Mouse (Mus musculus): ENCODE measurements at regions not wholly inside any gene's neighbourhood (a gene's known extent, or its start where the extent isn't known, plus 50 kb on each side); places are given as distances from the start of the nearest gene placed in this dataset.

GRCm38 (mm10) chr17:80827896-80828295, 99.6 kb upstream of the Map4k3 start:
- intact Hi-C loops (cut with DNase I) = no loop called here

- intact Hi-C loops (cut with DNase I) = no loop called here
These were observed 99.1 kb upstream of the Map4k3 start for GRCm38 (mm10) chr17:80827361-80827760.

DNA sequence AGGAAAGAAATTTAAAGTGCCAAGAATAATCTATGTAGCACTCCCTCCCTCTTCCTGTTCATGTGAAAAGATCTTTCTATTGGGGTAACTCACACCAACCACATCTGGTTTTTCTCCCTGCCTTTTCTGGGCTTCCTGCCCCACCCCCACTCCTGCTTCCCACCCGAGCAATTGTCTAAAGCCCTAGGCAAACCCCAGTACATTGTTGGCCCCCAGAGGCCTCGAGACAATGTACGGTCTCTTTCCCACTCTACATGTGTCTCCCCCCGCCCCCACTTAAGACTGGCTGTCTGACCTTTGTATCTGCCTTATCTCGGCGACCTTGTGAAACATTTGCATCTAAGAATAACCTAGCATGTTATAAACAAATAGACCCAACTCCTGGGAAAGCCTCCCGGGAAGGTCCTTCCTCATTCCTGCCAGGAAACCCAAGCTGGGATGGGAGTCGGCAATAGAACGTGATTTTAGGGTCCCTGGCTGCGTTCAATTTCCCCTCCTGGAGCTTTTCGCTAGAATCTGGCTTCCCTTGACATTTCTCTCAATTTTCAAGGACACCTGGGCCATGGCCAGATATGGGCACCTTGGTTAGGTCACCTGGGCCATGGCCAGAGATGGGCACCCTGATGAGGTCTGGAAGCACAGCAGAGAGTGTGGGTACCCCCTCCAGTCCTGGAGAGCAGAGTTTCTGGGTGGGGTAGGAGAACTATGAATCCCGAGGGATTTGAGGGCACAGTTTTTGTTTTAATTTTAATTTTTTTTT, 97.9 kb upstream of the Map4k3 start:
- intact Hi-C loops (cut with DNase I) = no loop called here

- intact Hi-C loops (cut with DNase I) = no loop called here
These were observed 97.2 kb upstream of the Map4k3 start for GRCm38 (mm10) chr17:80825518-80825901.

GRCm38 (mm10) chr17:80824826-80825517, 96.7 kb upstream of the Map4k3 start:
- intact Hi-C loops (cut with DNase I) = no loop called here

DNA sequence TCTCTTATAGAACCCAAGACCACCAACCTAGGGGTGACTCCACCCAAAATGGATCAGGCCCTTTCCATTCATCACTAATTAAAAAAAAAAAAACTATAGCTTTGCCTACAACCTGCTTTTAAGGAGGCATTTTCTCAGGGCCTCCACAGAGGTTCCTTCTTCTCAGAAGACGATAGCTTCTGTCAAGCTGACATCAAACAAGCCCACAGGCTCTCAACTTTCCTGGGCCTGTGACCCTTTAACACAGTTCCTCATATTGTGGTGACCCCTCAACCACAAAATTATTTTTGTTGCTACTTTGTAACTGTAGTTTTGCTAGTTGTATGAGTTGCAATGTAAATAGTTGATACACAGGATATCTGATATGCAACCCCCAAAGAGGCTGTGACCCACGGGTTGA, 96.0 kb upstream of the Map4k3 start:
- intact Hi-C loops (cut with DNase I) = no loop called here

DNA sequence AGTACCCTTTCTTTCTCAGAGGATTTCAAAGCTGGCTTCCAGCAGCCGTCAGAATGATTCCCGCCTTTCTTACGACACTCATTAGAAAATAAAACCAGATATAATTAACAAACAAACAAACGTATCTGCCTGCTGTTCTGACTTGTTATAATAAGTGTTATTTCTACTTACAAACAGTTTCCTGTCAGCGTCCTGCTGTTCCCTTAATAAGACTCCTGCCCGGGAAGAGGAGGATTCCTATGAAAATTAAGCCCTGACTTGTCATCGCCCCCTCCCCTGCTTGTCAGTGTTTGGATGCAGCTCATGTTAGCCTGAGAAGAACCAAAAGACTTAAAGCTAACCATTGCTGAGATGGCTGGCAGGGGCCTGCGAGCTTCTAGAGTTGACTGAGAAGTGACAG, 92.6 kb upstream of the Map4k3 start:
- intact Hi-C loops (cut with DNase I) = no loop called here

DNA sequence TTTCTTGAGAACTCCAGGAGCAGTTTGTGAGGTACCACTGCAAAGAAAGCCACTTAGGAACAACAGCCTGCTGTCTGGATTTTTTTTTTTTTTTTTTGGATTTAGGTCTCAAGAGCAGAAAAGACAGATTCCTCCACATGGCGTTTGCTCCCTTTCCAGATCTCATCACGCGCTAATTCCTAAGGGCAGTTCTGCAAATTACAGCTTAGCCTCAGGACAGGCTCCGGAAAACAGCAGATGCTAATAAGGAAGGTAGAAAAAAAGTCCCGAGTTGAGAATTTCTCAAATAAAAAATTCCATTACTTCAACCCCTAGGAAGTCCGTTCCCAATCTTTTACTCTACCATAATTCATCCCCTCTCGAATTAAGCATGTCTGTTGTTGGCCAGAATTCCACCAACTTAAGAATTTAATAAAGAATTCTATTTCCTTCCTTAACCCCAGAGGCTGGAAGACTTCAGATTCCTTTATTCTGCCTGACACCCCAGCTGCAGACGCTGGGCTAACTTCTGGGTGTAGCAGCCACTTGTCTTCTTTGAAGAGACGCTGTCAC, 90.3 kb upstream of the Map4k3 start:
- intact Hi-C loops (cut with DNase I) = no loop called here

- intact Hi-C loops (cut with DNase I) = no loop called here
These were observed 87.5 kb upstream of the Map4k3 start for GRCm38 (mm10) chr17:80815747-80816146.

GRCm38 (mm10) chr17:80813194-80813593, 84.9 kb upstream of the Map4k3 start:
- intact Hi-C loops (cut with DNase I) = loop anchor here (5.0 kb wide), 2 partner anchors 76 to 191 kb away; no protein-coding TSS in a partner anchor

DNA sequence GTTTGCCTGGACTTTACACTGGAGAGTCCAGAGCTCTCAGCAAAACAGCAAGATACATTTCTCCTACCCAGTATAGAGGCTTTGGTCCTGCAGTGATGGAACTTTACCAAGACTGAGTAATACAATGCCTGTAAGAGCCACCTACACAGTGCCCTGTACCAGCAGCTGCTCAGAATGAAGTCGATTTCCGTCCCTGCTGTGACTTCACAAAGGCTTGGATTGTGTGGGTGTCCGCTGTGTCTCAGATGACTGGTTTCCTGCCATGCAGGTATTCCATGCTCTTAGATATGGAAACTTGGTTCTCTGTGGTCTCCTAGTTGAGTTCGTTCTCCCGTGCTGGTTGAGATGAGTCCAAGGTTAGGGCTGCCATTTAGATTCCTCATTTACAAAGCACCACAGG, 81.0 kb upstream of the Map4k3 start:
- intact Hi-C loops (cut with DNase I) = no loop called here

DNA sequence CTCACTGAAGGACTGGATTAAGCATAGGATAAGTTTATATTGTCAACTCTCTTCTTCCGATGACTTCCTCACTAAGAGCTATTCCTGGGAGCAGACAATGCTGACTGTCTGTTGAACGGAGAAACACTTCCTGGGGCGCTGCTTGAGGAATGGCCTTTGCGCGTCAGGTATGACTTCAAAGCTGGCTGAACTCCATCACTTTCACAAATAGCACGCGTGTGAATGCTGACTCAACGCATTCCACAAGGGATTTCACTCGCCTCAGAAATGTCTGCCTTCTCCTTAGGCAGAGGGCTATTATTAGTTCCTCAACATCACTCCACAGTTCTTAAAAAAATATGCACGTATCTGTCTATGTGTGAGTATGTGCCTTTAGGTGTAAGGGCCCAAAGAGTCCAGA, 79.8 kb upstream of the Map4k3 start:
- intact Hi-C loops (cut with DNase I) = no loop called here

- intact Hi-C loops (cut with DNase I) = no loop called here
These were observed 75.2 kb upstream of the Map4k3 start for GRCm38 (mm10) chr17:80803361-80803915.

DNA sequence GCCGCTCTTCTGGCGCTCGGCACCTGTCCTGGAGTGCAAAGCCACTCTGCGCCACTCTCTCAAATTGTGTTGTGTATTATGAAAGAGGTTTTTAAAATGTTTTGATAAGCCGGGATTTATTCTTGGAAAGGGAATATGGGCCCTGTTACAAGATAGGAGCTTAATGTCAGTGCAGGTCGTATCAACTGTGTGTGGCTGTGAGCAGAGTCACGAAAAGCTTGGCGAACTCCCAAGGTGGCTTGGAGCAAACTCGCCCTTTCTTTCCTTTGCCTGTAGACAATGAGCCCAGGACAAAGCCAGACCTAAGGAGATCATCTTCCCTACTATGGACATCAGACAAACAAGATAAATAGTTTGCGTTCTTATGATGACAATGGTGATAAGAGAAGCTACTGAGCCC, 74.3 kb upstream of the Map4k3 start:
- intact Hi-C loops (cut with DNase I) = no loop called here

GRCm38 (mm10) chr17:80801991-80802390, 73.7 kb upstream of the Map4k3 start:
- intact Hi-C loops (cut with DNase I) = no loop called here

GRCm38 (mm10) chr17:80801451-80801983, 73.2 kb upstream of the Map4k3 start:
- intact Hi-C loops (cut with DNase I) = no loop called here

GRCm38 (mm10) chr17:80800877-80801276, 72.6 kb upstream of the Map4k3 start:
- intact Hi-C loops (cut with DNase I) = no loop called here

GRCm38 (mm10) chr17:80800454-80800853, 72.2 kb upstream of the Map4k3 start:
- intact Hi-C loops (cut with DNase I) = no loop called here

DNA sequence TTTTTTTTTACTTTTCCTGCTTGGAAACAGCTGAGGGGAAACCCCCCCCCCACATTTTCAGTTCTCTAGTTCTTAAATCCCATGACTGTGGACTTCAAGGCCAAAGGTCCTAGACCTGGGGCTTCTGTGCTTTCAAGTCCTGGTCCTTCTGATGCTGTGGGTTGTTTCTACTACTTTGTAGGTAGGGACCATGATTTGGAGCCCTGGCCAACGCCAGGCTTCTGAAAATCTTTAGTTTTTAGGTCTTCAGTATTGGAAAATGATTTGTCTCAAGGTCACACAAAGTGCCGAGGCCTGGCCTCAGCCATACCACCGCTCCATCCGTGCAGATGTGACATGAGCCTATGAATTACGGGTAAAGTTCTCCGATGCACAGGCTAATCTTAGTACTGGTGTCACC, 70.8 kb upstream of the Map4k3 start:
- intact Hi-C loops (cut with DNase I) = no loop called here

- intact Hi-C loops (cut with DNase I) = no loop called here
These were observed 70.1 kb upstream of the Map4k3 start for GRCm38 (mm10) chr17:80798281-80798980.

DNA sequence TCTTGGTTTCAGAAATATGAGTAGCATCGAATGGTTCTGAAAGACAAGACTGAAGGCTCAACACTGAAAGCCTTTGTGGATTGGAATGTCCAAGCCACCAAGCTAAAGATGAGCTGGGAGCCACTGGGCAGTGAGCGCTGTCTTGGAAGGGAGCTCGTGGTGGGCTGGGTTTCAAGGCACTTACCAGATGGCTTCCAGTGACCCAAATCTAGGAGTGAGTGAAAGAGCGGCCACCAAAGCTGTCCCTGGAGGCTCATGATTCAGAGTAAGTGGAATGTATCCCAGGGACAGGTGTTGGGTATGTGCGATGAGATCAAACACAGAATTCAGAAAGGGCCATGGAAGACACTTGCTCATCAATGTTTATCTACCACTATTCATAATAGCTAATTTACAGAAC, 68.5 kb upstream of the Map4k3 start:
- intact Hi-C loops (cut with DNase I) = no loop called here
